8 mouse cellular contexts compared by ENCODE assay signal in the genomic region with DNA sequence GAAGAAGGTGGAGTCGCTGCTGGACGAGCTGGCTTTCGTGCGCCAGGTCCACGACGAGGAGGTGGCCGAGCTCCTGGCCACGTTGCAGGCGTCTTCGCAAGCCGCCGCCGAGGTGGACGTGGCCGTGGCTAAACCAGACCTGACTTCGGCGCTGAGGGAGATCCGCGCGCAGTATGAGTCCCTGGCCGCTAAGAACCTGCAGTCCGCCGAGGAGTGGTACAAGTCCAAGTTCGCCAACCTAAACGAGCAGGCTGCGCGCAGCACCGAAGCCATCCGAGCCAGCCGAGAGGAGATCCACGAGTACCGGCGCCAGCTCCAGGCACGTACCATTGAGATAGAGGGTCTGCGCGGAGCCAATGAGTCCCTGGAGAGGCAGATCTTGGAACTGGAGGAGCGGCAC. TPM values are rescaled to one million over a fixed set of nuclear protein-coding genes. Genes with fewer than 3 reads are reported as not detected.
DNase-seq lines count a peak whose midpoint lies in the region; ATAC-seq and TF ChIP-seq lines count a peak whose summit lies in the region.

No protein-coding gene starts in this region.

- TF ChIP-seq CTCF in testis, adult 2 months (IDR thresholded peaks at IDR 0.05; ENCODE audit: control insufficient read depth, insufficient read depth, insufficient replicate concordance, low read depth, low read length): no peak

- H3K4me3 ChIP-seq in testis, adult 2 months (ENCODE audit: control insufficient read depth, low read depth, low read length): peak overlapping the region; percentile 77
- H3K4me3 ChIP-seq in limb, embryonic 14.5 days (replicated peaks; ENCODE audit: low read length): peak overlapping the region; percentile 50

- no peak for TF ChIP-seq POLR2A in testis, adult 2 months (IDR thresholded peaks at IDR 0.05; ENCODE audit: control insufficient read depth, low read depth, low read length)
- no peak for TF ChIP-seq POLR2A in limb, embryonic 14.5 days (IDR thresholded peaks at IDR 0.05; ENCODE audit: borderline replicate concordance, extremely low read depth, insufficient read depth, insufficient read length)

- under 1% methylated on average over 37 of the region's 37 CpGs for WGBS in limb, embryonic 14.5 days

- no peak overlapping the region for H3K9ac ChIP-seq in limb, embryonic 14.5 days (ENCODE audit: low read depth, low read length, severe bottlenecking)

- no peaks in the 10 kb centered on the region; the same call in 1 of the 2 replicates for H3K27me3 ChIP-seq in testis, adult 2 months (ENCODE audit: control insufficient read depth, insufficient read depth, low read length)
- peaks cover 54% of the 10 kb centered on the region for H3K27me3 ChIP-seq in limb, embryonic 14.5 days (ENCODE audit: control insufficient read depth, insufficient read depth, low read length)

- no peak overlapping the region for H3K27ac ChIP-seq in testis, adult 2 months (ENCODE audit: control insufficient read depth, insufficient read depth, low read depth, low read length)
- no peak overlapping the region for H3K27ac ChIP-seq in limb, embryonic 14.5 days (replicated peaks; ENCODE audit: low read depth, low read length)

- no peak for DNase-seq in frontal cortex, postnatal 10 days (ENCODE audit: low spot score in 2 of 2)
- DNase-seq in testis, postnatal 14 days (ENCODE audit: low spot score): no peak
- DNase-seq in limb, embryonic 14.5 days (ENCODE audit: low spot score): no peak
- DNase-seq in gastrocnemius, adult 8-10 months (ENCODE audit: low spot score in 2 of 2): no peak
- no peak for DNase-seq in kidney, postnatal 14 days
- no peak for DNase-seq in layer of hippocampus, adult 8-10 months (ENCODE audit: low spot score in 2 of 2)

- H3K4me2 ChIP-seq in limb, embryonic 14.5 days (replicated peaks; ENCODE audit: low read depth, low read length, severe bottlenecking): peak overlapping the region; percentile 88

- no peaks in the 10 kb centered on the region for H3K36me3 ChIP-seq in testis, adult 2 months (ENCODE audit: control insufficient read depth, insufficient read depth, low read length)
- no peaks in the 10 kb centered on the region for H3K36me3 ChIP-seq in limb, embryonic 14.5 days (ENCODE audit: control insufficient read depth, insufficient read depth, low read length)

- no peaks in the 10 kb centered on the region for H3K9me3 ChIP-seq in limb, embryonic 14.5 days (ENCODE audit: control insufficient read depth, low read length)

- H3K4me1 ChIP-seq in testis, adult 2 months (ENCODE audit: control insufficient read depth, insufficient read depth, low read length): peaks cover 16% of the 10 kb centered on the region
- peaks cover 5% of the 10 kb centered on the region for H3K4me1 ChIP-seq in limb, embryonic 14.5 days (ENCODE audit: control insufficient read depth, insufficient read depth, low read length)

- ATAC-seq in frontal cortex, adult (ENCODE audit: low TSS enrichment): peak; percentile 25
- no peak for ATAC-seq in limb, embryonic 14.5 days (ENCODE audit: low FRiP score, low read depth)

RNA-seq across cellular contexts. Expression of gene Nt5c2, which starts 0.4 kb away (rescaled TPM):
- 38.0 and 38.6 TPM in 2 replicates for polyA plus RNA-seq in testis, adult 2 months (2012; rRNA removed)
- polyA plus RNA-seq in limb, embryonic 14.5 days (2012; rRNA removed): 28.2 and 32.9 TPM in 2 replicates
- polyA plus RNA-seq in limb, embryonic 14.5 days (2014; fragmentation: Nextera tagmentation; extraction: Ambion mirVana): 67.1 and 68.7 TPM in 2 replicates
- total RNA-seq in gastrocnemius, adult 8-10 months (2022): 10 to 100 TPM in 1 of 4 experiments, 1 to 10 TPM in 3; 5.8 to 10.2 (median 8.1) TPM
- total RNA-seq in layer of hippocampus, adult 8-10 months (2022): 100 to 1,000 TPM in 1 of 4 experiments, 10 to 100 TPM in 3; 72.5 to 101 (median 83.1) TPM

RNA-seq across cellular contexts. Expression of gene Ina, which starts 0.9 kb away (rescaled TPM):
- 0.35 and 0.37 TPM in 2 replicates for polyA plus RNA-seq in testis, adult 2 months (2012; rRNA removed)
- polyA plus RNA-seq in limb, embryonic 14.5 days (2012; rRNA removed): 1.2 and 1.3 TPM in 2 replicates
- polyA plus RNA-seq in limb, embryonic 14.5 days (2014; fragmentation: Nextera tagmentation; extraction: Ambion mirVana): 0.40 and 0.48 TPM in 2 replicates
- not detected for total RNA-seq in gastrocnemius, adult 8-10 months (2022)
- total RNA-seq in layer of hippocampus, adult 8-10 months (2022): 100 to 1,000 TPM; 144 to 177 (median 163) TPM

RNA-seq across cellular contexts. Expression of gene Pcgf6, which starts 35.3 kb away (rescaled TPM):
- 31.8 and 31.9 TPM in 2 replicates for polyA plus RNA-seq in testis, adult 2 months (2012; rRNA removed)
- 30.5 and 33.9 TPM in 2 replicates for polyA plus RNA-seq in limb, embryonic 14.5 days (2012; rRNA removed)
- 17.7 and 20.5 TPM in 2 replicates for polyA plus RNA-seq in limb, embryonic 14.5 days (2014; fragmentation: Nextera tagmentation; extraction: Ambion mirVana)
- 1 to 10 TPM; 3.6 to 6.3 (median 5.0) TPM for total RNA-seq in gastrocnemius, adult 8-10 months (2022)
- total RNA-seq in layer of hippocampus, adult 8-10 months (2022): 10 to 100 TPM; 17.7 to 27.8 (median 21.1) TPM

RNA-seq across cellular contexts. Expression of gene Taf5, which starts 52.1 kb away (rescaled TPM):
- polyA plus RNA-seq in testis, adult 2 months (2012; rRNA removed): 4.4 and 4.9 TPM in 2 replicates
- 8.1 and 8.7 TPM in 2 replicates for polyA plus RNA-seq in limb, embryonic 14.5 days (2012; rRNA removed)
- polyA plus RNA-seq in limb, embryonic 14.5 days (2014; fragmentation: Nextera tagmentation; extraction: Ambion mirVana): 7.9 and 8.8 TPM in 2 replicates
- 1 to 10 TPM; 1.6 to 2.5 (median 2.3) TPM for total RNA-seq in gastrocnemius, adult 8-10 months (2022)
- 1 to 10 TPM; 5.4 to 6.1 (median 5.7) TPM for total RNA-seq in layer of hippocampus, adult 8-10 months (2022)

Comparison
In these comparisons a context has a peak if more than half of its experiments do, and no peak if none do; other contexts are left out.
1. RNA of gene Nt5c2, which starts 0.4 kb away (total RNA-seq): 72.5 to 101 TPM in layer of hippocampus, adult 8-10 months; 5.8 to 10.2 TPM in gastrocnemius, adult 8-10 months; every median in the first group is over 4 times any median in the second.
2. RNA of gene Ina, which starts 0.9 kb away (total RNA-seq): 144 to 177 TPM in layer of hippocampus, adult 8-10 months; not detected in gastrocnemius, adult 8-10 months; every median in the first group is over 100 times any median in the second.